In genomic region chr1:190944109-190944760, GRCm38 (mm10) we compare ENCODE assay signal across 8 mouse cellular contexts. TPM values are rescaled to one million over a fixed set of nuclear protein-coding genes. Genes with fewer than 3 reads are reported as not detected.
DNase-seq lines count a peak whose midpoint lies in the region; ATAC-seq lines count a peak whose summit lies in the region.

No protein-coding gene starts in this region.

- no peaks in the 10 kb centered on the region for H3K27me3 ChIP-seq in forebrain, embryonic 16.5 days (replicated peaks; ENCODE audit: control insufficient read depth, insufficient read depth, low read length)
- no peaks in the 10 kb centered on the region for H3K27me3 ChIP-seq in hindbrain, embryonic 13.5 days

- H3K9me3 ChIP-seq in forebrain, embryonic 16.5 days (ENCODE audit: control insufficient read depth, low read length), result no peaks in the 10 kb centered on the region
- no peaks in the 10 kb centered on the region for H3K9me3 ChIP-seq in hindbrain, embryonic 13.5 days

- H3K27ac ChIP-seq in forebrain, embryonic 16.5 days (ENCODE audit: low read length), result no peak overlapping the region
- H3K27ac ChIP-seq in hindbrain, embryonic 13.5 days, result no peak overlapping the region

- WGBS in forebrain, embryonic 16.5 days, result 48% methylated on average over 6 of the region's 6 CpGs
- WGBS in hindbrain, embryonic 13.5 days, result 56% methylated on average over 6 of the region's 6 CpGs

- H3K9ac ChIP-seq in forebrain, embryonic 16.5 days (replicated peaks; ENCODE audit: low read depth, low read length), result no peak overlapping the region
- no peak overlapping the region for H3K9ac ChIP-seq in hindbrain, embryonic 13.5 days

- peak; percentile 89 for ATAC-seq in forebrain, embryonic 16.5 days
- ATAC-seq in hindbrain, embryonic 13.5 days (ENCODE audit: low FRiP score), result peak; percentile 80

- no peak overlapping the region for H3K4me3 ChIP-seq in forebrain, embryonic 16.5 days (replicated peaks; ENCODE audit: low read length)
- H3K4me3 ChIP-seq in hindbrain, embryonic 13.5 days, result no peak overlapping the region

- no peaks in the 10 kb centered on the region for H3K4me1 ChIP-seq in forebrain, embryonic 16.5 days (replicated peaks; ENCODE audit: control insufficient read depth, insufficient read depth, low read length)
- H3K4me1 ChIP-seq in hindbrain, embryonic 13.5 days (replicated peaks), result no peaks in the 10 kb centered on the region

- peaks cover 44% of the 10 kb centered on the region for H3K36me3 ChIP-seq in forebrain, embryonic 16.5 days (ENCODE audit: control insufficient read depth, insufficient read depth)
- peaks cover 92% of the 10 kb centered on the region for H3K36me3 ChIP-seq in hindbrain, embryonic 13.5 days

- no peak overlapping the region for H3K4me2 ChIP-seq in forebrain, embryonic 16.5 days (ENCODE audit: low read length)
- H3K4me2 ChIP-seq in hindbrain, embryonic 13.5 days, result no peak overlapping the region

- DNase-seq in MEL-GATA-1-ER (ENCODE audit: extremely low read depth, low read depth), result peak; percentile 31
- DNase-seq in cerebellum, adult 11 months, result peak; percentile 58
- DNase-seq in layer of hippocampus, postnatal 25 days (ENCODE audit: extremely low spot score in 1 of 2, low spot score in 1 of 2), result peak; percentile 37 to 80
- peak; percentile 80 for DNase-seq in lung, postnatal 36 days
- peak; percentile 79 to 84 for DNase-seq in right cerebral cortex, postnatal 10 days (ENCODE audit: low spot score in 2 of 2)
- DNase-seq in urinary bladder, postnatal 4 days (ENCODE audit: low spot score in 2 of 2), result peak; percentile 44 to 70

RNA-seq across cellular contexts. Expression of gene Angel2, which starts 19.3 kb away (rescaled TPM):
- polyA plus RNA-seq in forebrain, embryonic 16.5 days (2015; fragmentation: Nextera tagmentation; extraction: Ambion mirVana), result 60.3 and 72.0 TPM in 2 replicates
- 55.4 and 57.0 TPM in 2 replicates for polyA plus RNA-seq in hindbrain, embryonic 13.5 days (2015; fragmentation: Nextera tagmentation; extraction: Ambion mirVana)
- total RNA-seq in layer of hippocampus, postnatal 25 days (2021), result 10 to 100 TPM; 50.2 to 60.1 TPM

RNA-seq across cellular contexts. Expression of gene Rps6kc1, which starts 32.7 kb away (rescaled TPM):
- polyA plus RNA-seq in forebrain, embryonic 16.5 days (2015; fragmentation: Nextera tagmentation; extraction: Ambion mirVana), result 31.9 and 32.7 TPM in 2 replicates
- 28.6 and 29.5 TPM in 2 replicates for polyA plus RNA-seq in hindbrain, embryonic 13.5 days (2015; fragmentation: Nextera tagmentation; extraction: Ambion mirVana)
- total RNA-seq in layer of hippocampus, postnatal 25 days (2021), result 10 to 100 TPM; 69.0 to 74.8 TPM

RNA-seq across cellular contexts. Expression of gene Vash2, which starts 34.9 kb away (rescaled TPM):
- 99.9 and 109 TPM in 2 replicates for polyA plus RNA-seq in forebrain, embryonic 16.5 days (2015; fragmentation: Nextera tagmentation; extraction: Ambion mirVana)
- polyA plus RNA-seq in hindbrain, embryonic 13.5 days (2015; fragmentation: Nextera tagmentation; extraction: Ambion mirVana), result 92.4 and 94.1 TPM in 2 replicates
- 1 to 10 TPM; 2.1 to 3.4 TPM for total RNA-seq in layer of hippocampus, postnatal 25 days (2021)

Comparison
In these comparisons a context has a peak if more than half of its experiments do, and no peak if none do; other contexts are left out.
1. DNase-seq: peak in every context shown above with its lines; median percentile 82 in right cerebral cortex, postnatal 10 days; 80 in lung, postnatal 36 days; 58 in layer of hippocampus, postnatal 25 days; 58 in cerebellum, adult 11 months; 57 in urinary bladder, postnatal 4 days; 31 in MEL-GATA-1-ER.